Mouse (Mus musculus) adrenal gland, postnatal 10 days (tissue): ENCODE measurements around the gene Prom1. TPM values are rescaled to one million over a fixed set of nuclear protein-coding genes. Genes with fewer than 3 reads are reported as not detected.
A peak's percentile ranks its signal among the peaks of the same experiment; 100 is the strongest.

ENCODE experiments used
- DNase-seq: peaks from one replicate; pipeline ENCODE4 v3.0.0; 2021; ENCODE audit warnings: mixed read lengths
- total RNA-seq, 2 experiments: library from RNA; stranded (reverse); gene quantifications; 2 replicates each; pipeline ENCODE4 v1.2.3; 2021

The Prom1 gene
- total RNA-seq, 2 experiments from 2014 or later: 16.4 to 19.4 TPM

- no peak for DNase-seq
Observed at GRCm38 (mm10) chr5:44081108-44081507, 20.7 kb downstream of the Prom1 start.

GRCm38 (mm10) chr5:44080276-44081054 lies 21.4 kb downstream of the Prom1 start:
- DNase-seq: no peak

GRCm38 (mm10) chr5:44075432-44075831 lies 26.4 kb downstream of the Prom1 start:
- no peak for DNase-seq

- DNase-seq: no peak
Observed at GRCm38 (mm10) chr5:44073634-44074033, 28.2 kb downstream of the Prom1 start.

- no peak for DNase-seq
Observed at GRCm38 (mm10) chr5:44070529-44071133, 31.2 kb downstream of the Prom1 start.

- no peak for DNase-seq
Observed at GRCm38 (mm10) chr5:44058258-44058657, 43.6 kb downstream of the Prom1 start.

- DNase-seq: peak; percentile 3
Observed at GRCm38 (mm10) chr5:44050213-44050612, 51.6 kb downstream of the Prom1 start.

GRCm38 (mm10) chr5:44049395-44049976 lies 52.3 kb downstream of the Prom1 start:
- DNase-seq: no peak

- DNase-seq: peak; percentile 9
Observed at GRCm38 (mm10) chr5:44048568-44049363, 53.1 kb downstream of the Prom1 start.

GRCm38 (mm10) chr5:44041725-44042124 lies 60.1 kb downstream of the Prom1 start:
- no peak for DNase-seq

GRCm38 (mm10) chr5:44041056-44041455 lies 60.8 kb downstream of the Prom1 start:
- DNase-seq: no peak

- DNase-seq: no peak
Observed at GRCm38 (mm10) chr5:43998295-43998989, 103.4 kb downstream of the Prom1 start.

GRCm38 (mm10) chr5:43997626-43998025 lies 104.2 kb downstream of the Prom1 start:
- DNase-seq: no peak

GRCm38 (mm10) chr5:43996162-43996561 lies 105.7 kb downstream of the Prom1 start:
- DNase-seq: no peak

- DNase-seq: no peak
Observed at GRCm38 (mm10) chr5:43994981-43995380, 106.9 kb downstream of the Prom1 start.

GRCm38 (mm10) chr5:43990316-43990715 lies 111.5 kb downstream of the Prom1 start:
- DNase-seq: peak; percentile 80

- no peak for DNase-seq
Observed at GRCm38 (mm10) chr5:43989017-43989416, 112.8 kb downstream of the Prom1 start.

GRCm38 (mm10) chr5:43986212-43986611 lies 115.6 kb downstream of the Prom1 start:
- DNase-seq: no peak

GRCm38 (mm10) chr5:43982896-43983295 lies 118.9 kb downstream of the Prom1 start:
- no peak for DNase-seq

- DNase-seq: no peak
Observed at GRCm38 (mm10) chr5:43981620-43982019, 120.2 kb downstream of the Prom1 start, which contains the start of gene Fgfbp1. TSS of gene Fgfbp1 (minus strand) at chr5:43981779.

GRCm38 (mm10) chr5:43980397-43980796 lies 121.4 kb downstream of the Prom1 start:
- no peak for DNase-seq
